Mouse (Mus musculus) forebrain, embryonic 16.5 days (tissue): ENCODE measurements around the gene Aurka. TPM values are rescaled to one million over a fixed set of nuclear protein-coding genes. Genes with fewer than 3 reads are reported as not detected.

Experiments used
- ATAC-seq: fragments of 200-750 bp; cut with Nextera tagmentation; 2 replicates; pipeline ENCODE4 v1.8.0; 2017; ENCODE audit warnings: mild to moderate bottlenecking, moderate library complexity
- H3K27ac ChIP-seq: fragments of 300-500 bp; sonication (generic); 2 replicates; pipeline ENCODE4 v1.5.1; 2014; ENCODE audit warnings: low read length, control low read depth
- H3K27me3 ChIP-seq: fragments of 300-500 bp; sonication (generic); replicated peaks from 2 replicates; pipeline ENCODE4 v1.6.1; 2014; ENCODE audit warnings: low read length; ENCODE audit not compliant: control insufficient read depth, insufficient read depth
- H3K36me3 ChIP-seq: fragments of 300-500 bp; sonication (generic); 2 replicates; pipeline ENCODE4 v1.6.1; 2014; ENCODE audit not compliant: control insufficient read depth, insufficient read depth
- H3K4me1 ChIP-seq: fragments of 300-500 bp; sonication (generic); replicated peaks from 2 replicates; pipeline ENCODE4 v1.6.1; 2014; ENCODE audit warnings: low read length; ENCODE audit not compliant: control insufficient read depth, insufficient read depth
- H3K4me2 ChIP-seq: fragments of 300-500 bp; sonication (generic); 2 replicates; pipeline ENCODE4 v1.6.1; 2014; ENCODE audit warnings: mild to moderate bottlenecking, low read length, control low read depth
- H3K4me3 ChIP-seq: fragments of 300-500 bp; sonication (generic); replicated peaks from 2 replicates; pipeline ENCODE4 v1.5.1; 2014; ENCODE audit warnings: mild to moderate bottlenecking, low read length, control low read depth
- H3K9ac ChIP-seq: fragments of 300-500 bp; sonication (generic); replicated peaks from 2 replicates; pipeline ENCODE4 v1.6.1; 2014; ENCODE audit warnings: low read depth, low read length, control low read depth
- H3K9me3 ChIP-seq: fragments of 300-500 bp; sonication (generic); 2 replicates; pipeline ENCODE4 v1.6.1; 2016; ENCODE audit warnings: low read length; ENCODE audit not compliant: control insufficient read depth
- WGBS: fragments of 180-500 bp; shearing (Covaris S2); extraction: QIAGEN DNeasy Blood & Tissue Kit; methylation state at CpG from one replicate; pipeline ENCODE4 v1.1.7; 2014; 5-methylcytosine and 5-hydroxymethylcytosine counted together
- polyA plus RNA-seq: library from polyadenylated mRNA; unstranded; fragments of >200 nt; fragmentation: Nextera tagmentation; extraction: Ambion mirVana; gene quantifications from 2 replicates; pipeline ENCODE4 v1.2.1, GENCODE M21; 2015

Gene Aurka
- polyA plus RNA-seq, 1 experiment from 2014 or later, result 38.3 TPM

- ATAC-seq, result no peak
- Histone ChIP-seq H3K9me3 (no peaks in the 10 kb centered on the region), H3K27ac (no peak within 1 kb of the TSS), H3K4me3 (no peak within 1 kb of the TSS), H3K27me3 (no peaks in the 10 kb centered on the region), H3K4me1 (no peaks in the 10 kb centered on the region), H3K4me2 (no peak within 1 kb of the TSS), H3K9ac (no peak within 1 kb of the TSS), H3K36me3 (no peaks in the 10 kb centered on the region)
- WGBS, result 43% methylated on average over 13 of the region's 13 CpGs
Observed at GRCm38 (mm10) chr2:172393391-172394051, 23.2 kb upstream of the Aurka start, which contains the start of gene Cass4. Cass4 (plus strand) TSS chr2:172393794.

- Histone ChIP-seq H3K9ac (no peak overlapping the region), H3K36me3 (no peaks in the 10 kb centered on the region), H3K27ac (no peak overlapping the region), H3K4me3 (no peak overlapping the region), H3K4me1 (no peaks in the 10 kb centered on the region), H3K4me2 (no peak overlapping the region), H3K9me3 (no peaks in the 10 kb centered on the region), H3K27me3 (no peaks in the 10 kb centered on the region)
- ATAC-seq, result no peak
- 78% methylated on average over 10 of the region's 10 CpGs for WGBS
Observed at GRCm38 (mm10) chr2:172392041-172392521, 21.7 kb upstream of the Aurka start.

GRCm38 (mm10) chr2:172390341-172390740 lies 20.0 kb upstream of the Aurka start:
- no peak overlapping the region for H3K4me3 ChIP-seq
- H3K9me3 ChIP-seq, result no peaks in the 10 kb centered on the region
- H3K9ac ChIP-seq, result no peak overlapping the region
- no peaks in the 10 kb centered on the region for H3K36me3 ChIP-seq
- H3K4me1 ChIP-seq, result no peaks in the 10 kb centered on the region
- no peak for ATAC-seq
- H3K27ac ChIP-seq, result no peak overlapping the region
- no peak overlapping the region for H3K4me2 ChIP-seq
- WGBS, result 56% methylated on average over 6 of the region's 6 CpGs
- H3K27me3 ChIP-seq, result no peaks in the 10 kb centered on the region

DNA sequence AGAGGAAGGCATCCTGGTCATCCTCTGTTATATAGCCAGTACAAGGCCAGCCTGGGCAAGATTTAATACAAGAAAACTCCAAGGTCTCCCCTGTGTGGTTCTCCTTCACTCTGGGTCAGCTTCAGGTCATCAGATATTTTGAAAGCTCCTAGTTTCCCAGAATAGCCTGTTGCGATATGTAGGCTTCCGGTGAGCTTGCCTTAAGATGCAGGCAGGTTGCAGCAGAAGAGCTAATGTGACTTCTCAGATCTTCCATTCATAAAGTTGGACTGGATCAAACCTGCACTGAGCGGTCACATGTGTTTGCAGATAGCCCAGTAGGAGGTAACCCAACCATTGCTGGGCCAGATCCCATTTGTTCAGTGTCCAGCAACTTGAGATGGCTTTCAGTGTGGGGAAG lies 14.4 kb upstream of the Aurka start:
- Histone ChIP-seq H3K4me1 (no peaks in the 10 kb centered on the region), H3K9ac (no peak overlapping the region), H3K4me3 (no peak overlapping the region), H3K9me3 (no peaks in the 10 kb centered on the region), H3K36me3 (peaks cover under 1% of the 10 kb centered on the region), H3K27me3 (no peaks in the 10 kb centered on the region), H3K4me2 (no peak overlapping the region), H3K27ac (no peak overlapping the region)
- WGBS, result 90% methylated on average over 3 of the region's 3 CpGs
- no peak for ATAC-seq

GRCm38 (mm10) chr2:172381898-172382297 lies 11.6 kb upstream of the Aurka start:
- Histone ChIP-seq H3K4me3 (no peak overlapping the region), H3K9me3 (no peaks in the 10 kb centered on the region), H3K27me3 (no peaks in the 10 kb centered on the region), H3K36me3 (peaks cover 14% of the 10 kb centered on the region), H3K4me1 (no peaks in the 10 kb centered on the region), H3K4me2 (no peak overlapping the region), H3K27ac (no peak overlapping the region), H3K9ac (no peak overlapping the region)
- WGBS, result 90% methylated on average over 12 of the region's 12 CpGs
- ATAC-seq, result no peak

- Histone ChIP-seq H3K27me3 (no peaks in the 10 kb centered on the region), H3K4me3 (no peak overlapping the region), H3K9ac (no peak overlapping the region), H3K9me3 (no peaks in the 10 kb centered on the region), H3K36me3 (peaks cover 14% of the 10 kb centered on the region), H3K27ac (no peak overlapping the region), H3K4me1 (no peaks in the 10 kb centered on the region), H3K4me2 (no peak overlapping the region)
- ATAC-seq, result no peak
- WGBS, result 91% methylated on average over 11 of the region's 11 CpGs
Observed at GRCm38 (mm10) chr2:172381341-172381740, 11.0 kb upstream of the Aurka start.

DNA sequence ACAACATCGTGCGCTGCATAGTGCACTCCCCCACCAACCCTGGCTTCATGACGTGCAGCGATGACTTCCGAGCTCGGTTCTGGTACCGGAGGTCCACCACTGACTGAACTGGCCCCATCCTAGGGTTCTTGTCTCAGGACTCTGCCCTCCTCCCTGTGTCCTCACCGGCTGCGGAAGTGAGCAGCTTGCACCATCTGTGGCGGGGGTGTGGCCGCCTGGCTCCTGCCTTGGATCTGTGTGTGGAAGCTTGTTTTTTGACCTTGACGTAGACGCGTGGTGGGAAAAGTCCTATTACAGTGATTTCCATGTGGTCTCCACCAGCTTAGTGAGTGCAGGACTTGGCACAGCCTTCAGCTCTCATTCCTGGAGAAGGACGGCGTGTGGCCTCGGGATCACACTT lies 10.2 kb upstream of the Aurka start:
- no peak for ATAC-seq
- H3K36me3 ChIP-seq, result peaks cover 22% of the 10 kb centered on the region

DNA sequence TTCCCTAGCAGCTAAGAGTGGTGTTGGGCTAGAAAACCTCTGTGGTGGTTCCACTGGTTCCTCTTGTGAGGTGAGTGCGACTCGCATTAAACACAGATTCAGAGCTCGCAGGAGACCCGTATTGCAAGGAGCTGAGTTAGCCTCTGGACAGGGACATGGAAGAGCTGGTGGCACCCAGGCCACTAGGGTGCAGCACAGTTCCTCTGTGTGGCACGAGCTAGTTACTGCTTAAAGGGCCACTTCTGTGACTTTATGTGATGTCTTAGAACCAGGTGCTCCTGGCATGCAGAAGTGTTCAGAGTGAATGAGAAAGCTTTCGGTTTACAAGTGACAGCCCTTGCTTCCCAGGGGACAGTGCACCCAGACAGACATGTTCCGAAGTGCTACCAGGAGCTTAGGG lies 8.0 kb upstream of the Aurka start:
- Histone ChIP-seq H3K9me3 (no peaks in the 10 kb centered on the region), H3K4me2 (no peak overlapping the region), H3K4me3 (no peak overlapping the region), H3K27me3 (no peaks in the 10 kb centered on the region), H3K4me1 (no peaks in the 10 kb centered on the region), H3K9ac (no peak overlapping the region), H3K27ac (no peak overlapping the region), H3K36me3 (peaks cover 31% of the 10 kb centered on the region)
- 73% methylated on average over 7 of the region's 7 CpGs for WGBS
- no peak for ATAC-seq

More for the DNA sequence above, 10.2 kb upstream of the Aurka start:
- Histone ChIP-seq H3K4me1 (no peaks in the 10 kb centered on the region), H3K4me2 (no peak overlapping the region), H3K4me3 (no peak overlapping the region), H3K27me3 (no peaks in the 10 kb centered on the region), H3K9ac (no peak overlapping the region), H3K9me3 (no peaks in the 10 kb centered on the region), H3K27ac (no peak overlapping the region)
- 95% methylated on average over 17 of the region's 17 CpGs for WGBS

DNA sequence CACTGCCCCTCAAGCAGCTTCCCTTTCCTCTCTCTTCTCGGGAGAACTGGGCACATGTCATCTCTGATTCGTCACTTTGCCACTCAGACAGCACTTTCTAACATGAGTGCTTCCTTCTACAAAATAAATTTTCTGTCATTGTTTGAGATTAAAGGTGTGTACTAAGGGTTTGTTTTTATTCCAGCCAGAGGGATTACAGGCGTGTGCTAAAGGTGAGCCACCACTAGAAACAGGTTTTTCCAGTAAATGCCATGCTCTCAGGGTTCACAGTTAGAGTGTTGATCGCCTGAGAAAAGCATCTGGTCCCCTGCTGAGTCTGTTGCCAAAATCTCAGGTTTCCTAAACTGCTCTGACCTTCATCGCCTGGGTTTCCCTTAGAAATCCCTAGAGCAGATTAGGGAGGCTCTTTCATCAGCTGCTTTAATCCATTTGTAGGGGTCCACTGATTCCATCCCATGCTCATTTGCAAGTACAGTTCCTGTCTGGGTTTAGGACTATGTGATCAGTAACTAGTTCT lies 6.7 kb upstream of the Aurka start:
- H3K4me2 ChIP-seq, result no peak overlapping the region
- no peak overlapping the region for H3K27ac ChIP-seq
- H3K4me3 ChIP-seq, result no peak overlapping the region
- H3K4me1 ChIP-seq, result peaks cover 1% of the 10 kb centered on the region
- no peaks in the 10 kb centered on the region for H3K9me3 ChIP-seq
- H3K9ac ChIP-seq, result no peak overlapping the region
- no peaks in the 10 kb centered on the region for H3K27me3 ChIP-seq
- WGBS, result 67% methylated on average over 5 of the region's 5 CpGs
- ATAC-seq, result no peak
- H3K36me3 ChIP-seq, result peaks cover 31% of the 10 kb centered on the region
